Mouse (Mus musculus): ENCODE measurements around the gene Six1. TPM values are rescaled to one million over a fixed set of nuclear protein-coding genes. Genes with fewer than 3 reads are reported as not detected.
"Not testable (repeated sequence)": the region's sequence is repeated elsewhere in the genome, so short reads cannot be mapped to it uniquely, and the experiment has no call there.

Gene Six1
- polyA plus RNA-seq, 1 experiment from 2014 or later: 0.45 TPM

GRCm38 (mm10) chr12:73020941-73021340 lies 32.7 kb downstream of the Six1 start:
- Histone ChIP-seq H3K4me1 (replicated peaks) (no peaks in the 10 kb centered on the region), H3K4me3 (no peak overlapping the region), H3K27ac (ENCODE audit: poor library complexity, severe bottlenecking) (no peak overlapping the region), H3K27me3 (replicated peaks) (0 out of 2 replicates have a peak, but pooled peaks cover 3% of the 10 kb centered on the region), H3K4me2 (no peak overlapping the region), H3K9ac (no peak overlapping the region), H3K36me3 (no peaks in the 10 kb centered on the region), H3K9me3 (replicated peaks) (no peaks in the 10 kb centered on the region)
- no peak for ATAC-seq (ENCODE audit: insufficient number of reproducible peaks, low FRiP score)
- 7% methylated on average over 4 of the region's 4 CpGs for WGBS

GRCm38 (mm10) chr12:73020422-73020821 lies 33.3 kb downstream of the Six1 start:
- no peaks in the 10 kb centered on the region for H3K4me1 ChIP-seq (replicated peaks)
- WGBS: 29% methylated on average over 3 of the region's 3 CpGs
- no peak overlapping the region for H3K4me3 ChIP-seq
- no peak overlapping the region for H3K27ac ChIP-seq (ENCODE audit: poor library complexity, severe bottlenecking)
- H3K27me3 ChIP-seq (replicated peaks): 0 out of 2 replicates have a peak, but pooled peaks cover 3% of the 10 kb centered on the region
- H3K9me3 ChIP-seq (replicated peaks): no peaks in the 10 kb centered on the region
- no peak overlapping the region for H3K9ac ChIP-seq
- 0 out of 2 replicates have a peak, but pooled peaks have one; percentile 29 for ATAC-seq (ENCODE audit: insufficient number of reproducible peaks, low FRiP score)
- no peak overlapping the region for H3K4me2 ChIP-seq
- no peaks in the 10 kb centered on the region for H3K36me3 ChIP-seq

DNA sequence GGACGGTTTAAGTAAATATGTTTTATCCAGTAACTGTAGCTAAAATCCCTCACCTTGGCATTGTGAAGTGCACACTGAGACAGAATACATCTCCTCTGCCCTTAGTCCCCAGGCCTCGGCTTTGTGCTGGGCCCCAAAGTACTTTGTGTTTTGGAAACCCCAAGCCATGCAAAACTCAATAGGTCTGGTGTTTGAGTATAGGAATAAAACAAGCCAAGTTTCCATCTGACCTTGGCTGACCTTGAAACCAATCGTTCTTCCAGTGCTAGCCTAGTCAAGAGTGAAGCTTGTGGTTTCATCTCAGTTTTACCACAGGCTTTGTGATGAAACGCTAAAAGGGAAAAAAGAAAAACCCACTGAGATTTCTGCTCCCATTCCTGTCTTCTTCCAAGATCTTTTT lies 34.8 kb downstream of the Six1 start:
- no peak overlapping the region for H3K9ac ChIP-seq
- WGBS: 61% methylated on average over 4 of the region's 4 CpGs
- H3K4me2 ChIP-seq: no peak overlapping the region
- no peaks in the 10 kb centered on the region for H3K9me3 ChIP-seq (replicated peaks)
- no peak for ATAC-seq (ENCODE audit: insufficient number of reproducible peaks, low FRiP score)
- 0 out of 2 replicates have a peak, but pooled peaks cover 3% of the 10 kb centered on the region for H3K27me3 ChIP-seq (replicated peaks)
- H3K27ac ChIP-seq (ENCODE audit: poor library complexity, severe bottlenecking): no peak overlapping the region
- no peaks in the 10 kb centered on the region for H3K4me1 ChIP-seq (replicated peaks)
- no peak overlapping the region for H3K4me3 ChIP-seq
- H3K36me3 ChIP-seq: no peaks in the 10 kb centered on the region

GRCm38 (mm10) chr12:73016171-73016570 lies 37.5 kb downstream of the Six1 start:
- Histone ChIP-seq H3K27me3 (replicated peaks) (0 out of 2 replicates have a peak, but pooled peaks cover 3% of the 10 kb centered on the region), H3K27ac (ENCODE audit: poor library complexity, severe bottlenecking) (no peak overlapping the region), H3K4me2 (no peak overlapping the region), H3K4me1 (replicated peaks) (peaks cover 6% of the 10 kb centered on the region; the same call in 1 of the 2 replicates), H3K36me3 (no peaks in the 10 kb centered on the region), H3K9ac (no peak overlapping the region), H3K4me3 (no peak overlapping the region), H3K9me3 (replicated peaks) (no peaks in the 10 kb centered on the region)
- 85% methylated on average over 4 of the region's 4 CpGs for whole genome bisulfite sequencing
- ATAC-seq (ENCODE audit: insufficient number of reproducible peaks, low FRiP score): no peak

- H3K36me3 ChIP-seq: no peaks in the 10 kb centered on the region
- no peak for ATAC-seq (ENCODE audit: insufficient number of reproducible peaks, low FRiP score)
- no peak overlapping the region for H3K27ac ChIP-seq (ENCODE audit: poor library complexity, severe bottlenecking)
- H3K27me3 ChIP-seq (replicated peaks): 0 out of 2 replicates have a peak, but pooled peaks cover 3% of the 10 kb centered on the region
- H3K4me2 ChIP-seq: no peak overlapping the region
- H3K9me3 ChIP-seq (replicated peaks): no peaks in the 10 kb centered on the region
- 74% methylated on average over 4 of the region's 4 CpGs for WGBS
- no peak overlapping the region for H3K4me3 ChIP-seq
- peaks cover 6% of the 10 kb centered on the region; the same call in 1 of the 2 replicates for H3K4me1 ChIP-seq (replicated peaks)
- H3K9ac ChIP-seq: no peak overlapping the region
Observed at GRCm38 (mm10) chr12:73014311-73014710, 39.4 kb downstream of the Six1 start.

DNA sequence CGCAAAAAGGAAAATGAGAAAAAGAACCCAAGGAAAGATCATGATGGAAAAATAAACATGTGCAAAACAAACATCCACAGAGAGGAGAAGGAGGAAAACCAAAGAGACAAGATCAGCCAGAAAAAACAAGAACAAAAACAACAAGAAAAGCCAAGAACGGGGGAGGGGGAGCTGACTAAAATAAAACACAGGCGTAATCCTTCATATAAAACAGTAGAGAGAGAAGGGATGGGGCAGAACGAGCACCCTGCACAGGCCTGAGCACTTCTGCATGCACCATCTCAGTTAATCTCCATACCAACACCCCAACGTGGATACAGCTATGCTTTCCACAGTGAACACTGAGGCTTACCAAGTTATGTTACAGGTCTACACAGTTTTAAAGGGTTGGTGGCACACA lies 40.9 kb downstream of the Six1 start:
- no peaks in the 10 kb centered on the region for H3K9me3 ChIP-seq (replicated peaks)
- no peak overlapping the region for H3K4me3 ChIP-seq

DNA sequence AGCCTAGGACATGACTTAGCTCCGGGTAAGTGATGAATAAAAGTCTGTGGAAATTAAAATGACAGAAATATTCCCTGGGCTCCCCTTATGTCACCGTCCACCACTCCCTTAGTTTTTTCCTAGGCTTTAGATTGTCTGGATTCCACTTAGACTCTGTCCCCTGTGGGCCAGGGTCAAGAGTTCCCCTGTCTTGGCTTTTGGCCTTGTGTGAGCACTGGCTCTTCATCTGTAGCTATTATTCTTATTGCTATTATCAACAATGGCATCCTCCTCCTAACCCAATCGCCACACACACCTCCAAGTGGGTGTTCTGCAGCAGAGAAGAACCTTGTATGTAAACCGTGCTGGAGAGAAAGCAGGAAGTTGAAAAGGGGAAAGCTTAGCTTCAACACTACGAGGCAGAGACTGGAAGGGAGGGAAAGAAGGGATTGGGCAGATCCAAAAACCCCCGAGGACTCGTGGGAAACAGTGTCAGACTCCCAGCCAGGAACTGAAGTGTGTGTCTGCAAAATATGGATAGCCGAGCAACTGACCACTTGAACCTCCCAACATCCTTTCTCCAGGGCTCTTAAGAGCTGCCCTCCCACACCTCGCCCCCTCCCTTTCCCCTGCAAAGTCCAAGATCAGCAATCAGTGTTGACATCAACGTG lies 41.4 kb downstream of the Six1 start:
- WGBS: 34% methylated on average over 10 of the region's 10 CpGs
- H3K4me2 ChIP-seq: peak overlapping the region; percentile 29
- ATAC-seq (ENCODE audit: insufficient number of reproducible peaks, low FRiP score): peak; percentile 55; the same call in 1 of the 2 replicates
- peaks cover 6% of the 10 kb centered on the region; the same call in 1 of the 2 replicates for H3K4me1 ChIP-seq (replicated peaks)
- no peak overlapping the region for H3K4me3 ChIP-seq
- H3K9ac ChIP-seq: no peak overlapping the region
- H3K27me3 ChIP-seq (replicated peaks): no peaks in the 10 kb centered on the region
- H3K36me3 ChIP-seq: no peaks in the 10 kb centered on the region
- peak overlapping the region; percentile 45; the same call in 1 of the 2 replicates for H3K27ac ChIP-seq (ENCODE audit: poor library complexity, severe bottlenecking)
- H3K9me3 ChIP-seq (replicated peaks): no peaks in the 10 kb centered on the region

More for the DNA sequence above, 40.9 kb downstream of the Six1 start:
- Histone ChIP-seq H3K27ac (ENCODE audit: poor library complexity, severe bottlenecking) (peak overlapping the region; percentile 45; the same call in 1 of the 2 replicates), H3K9ac (no peak overlapping the region), H3K27me3 (replicated peaks) (0 out of 2 replicates have a peak, but pooled peaks cover 3% of the 10 kb centered on the region), H3K36me3 (no peaks in the 10 kb centered on the region), H3K4me2 (no peak overlapping the region), H3K4me1 (replicated peaks) (peaks cover 6% of the 10 kb centered on the region; the same call in 1 of the 2 replicates)
- 0 out of 2 replicates have a peak, but pooled peaks have one; percentile 23 for ATAC-seq (ENCODE audit: insufficient number of reproducible peaks, low FRiP score)
- 54% methylated on average over 5 of the region's 5 CpGs for WGBS

GRCm38 (mm10) chr12:73002903-73003302 lies 50.8 kb downstream of the Six1 start:
- H3K4me3 ChIP-seq; H3K27ac ChIP-seq (ENCODE audit: poor library complexity, severe bottlenecking); H3K9ac ChIP-seq; H3K27me3 ChIP-seq (replicated peaks); H3K9me3 ChIP-seq (replicated peaks); ATAC-seq (ENCODE audit: insufficient number of reproducible peaks, low FRiP score); H3K4me1 ChIP-seq (replicated peaks); H3K36me3 ChIP-seq; H3K4me2 ChIP-seq: not testable (repeated sequence)
- WGBS: 32% methylated on average over 9 of the region's 9 CpGs

GRCm38 (mm10) chr12:73002281-73002680 lies 51.4 kb downstream of the Six1 start:
- not testable (repeated sequence) for H3K27me3 ChIP-seq (replicated peaks); H3K27ac ChIP-seq (ENCODE audit: poor library complexity, severe bottlenecking); H3K4me3 ChIP-seq; H3K9ac ChIP-seq; H3K9me3 ChIP-seq (replicated peaks); ATAC-seq (ENCODE audit: insufficient number of reproducible peaks, low FRiP score); H3K4me1 ChIP-seq (replicated peaks); H3K4me2 ChIP-seq; H3K36me3 ChIP-seq
- WGBS: 39% methylated on average over 17 of the region's 17 CpGs

DNA sequence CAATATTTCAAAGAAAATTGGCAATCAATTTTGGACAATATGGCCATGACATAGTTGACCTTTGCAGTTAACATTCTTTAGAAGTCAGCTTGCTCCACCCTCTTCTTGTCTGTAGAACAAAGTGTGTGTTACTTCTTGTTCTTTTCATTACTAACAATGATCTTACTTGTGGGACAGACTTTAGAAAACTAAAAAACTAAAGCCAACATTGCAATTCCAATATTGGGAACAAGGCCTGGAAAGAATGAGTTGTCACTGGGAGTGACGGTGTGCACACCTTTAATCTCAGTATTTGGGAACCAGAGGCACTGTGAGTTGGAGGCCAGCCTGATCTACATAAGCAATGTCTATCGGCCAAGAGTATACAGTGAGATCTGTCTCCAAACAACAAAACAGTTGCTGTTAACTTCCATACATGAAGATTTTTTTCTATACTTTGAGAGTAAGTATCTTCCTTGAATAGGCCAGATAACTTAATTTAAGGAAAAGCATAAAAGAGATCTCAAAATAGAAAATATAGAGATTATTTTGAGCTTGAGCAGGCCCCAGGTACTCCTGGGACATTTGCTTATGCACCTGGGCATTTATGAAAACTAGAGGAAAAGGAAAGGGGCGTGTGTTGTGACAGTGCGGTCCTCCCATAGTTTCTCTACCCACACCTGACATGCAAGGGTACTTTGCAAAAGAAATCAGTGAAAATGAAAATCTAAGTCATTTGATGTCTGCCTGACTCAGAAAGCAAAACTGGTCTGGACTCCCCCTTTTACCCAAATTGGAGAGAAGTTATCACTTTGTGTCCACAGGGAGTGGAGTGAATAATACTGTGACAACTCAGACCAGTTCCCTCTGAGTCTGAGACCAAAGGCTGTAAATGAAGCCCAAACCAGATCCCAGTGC lies 55.3 kb downstream of the Six1 start:
- Histone ChIP-seq H3K4me2 (no peak overlapping the region), H3K27me3 (replicated peaks) (0 out of 2 replicates have a peak, but pooled peaks cover 4% of the 10 kb centered on the region), H3K36me3 (no peaks in the 10 kb centered on the region), H3K4me3 (no peak overlapping the region), H3K27ac (ENCODE audit: poor library complexity, severe bottlenecking) (no peak overlapping the region), H3K9ac (no peak overlapping the region), H3K9me3 (replicated peaks) (peaks cover 3% of the 10 kb centered on the region; the same call in 1 of the 2 replicates), H3K4me1 (replicated peaks) (no peaks in the 10 kb centered on the region)
- no peak for ATAC-seq (ENCODE audit: insufficient number of reproducible peaks, low FRiP score)
- 81% methylated on average over 4 of the region's 4 CpGs for WGBS

- Histone ChIP-seq H3K9me3 (replicated peaks) (peaks cover 3% of the 10 kb centered on the region; the same call in 1 of the 2 replicates), H3K36me3 (no peaks in the 10 kb centered on the region), H3K27ac (ENCODE audit: poor library complexity, severe bottlenecking) (no peak overlapping the region), H3K9ac (no peak overlapping the region), H3K27me3 (replicated peaks) (0 out of 2 replicates have a peak, but pooled peaks cover 4% of the 10 kb centered on the region), H3K4me2 (no peak overlapping the region), H3K4me1 (replicated peaks) (no peaks in the 10 kb centered on the region), H3K4me3 (no peak overlapping the region)
- ATAC-seq (ENCODE audit: insufficient number of reproducible peaks, low FRiP score): no peak
- 78% methylated on average over 3 of the region's 3 CpGs for WGBS
Observed at GRCm38 (mm10) chr12:72996646-72997045, 57.0 kb downstream of the Six1 start.
